Mouse (Mus musculus): ENCODE measurements around the gene Rtn4.
"Not testable (repeated sequence)": the region's sequence is repeated elsewhere in the genome, so short reads cannot be mapped to it uniquely, and the experiment has no call there.

The Rtn4 gene

GRCm38 (mm10) chr11:29692683-29693272, at the start of gene Rtn4:
Gene Rtn4, plus strand, starts transcription at chr11:29692947.
- peak; percentile 98 for DNase-seq (ENCODE audit: low read depth)

- DNase-seq (ENCODE audit: low read depth), result peak; percentile 29
Observed at GRCm38 (mm10) chr11:29644421-29644820, 48.3 kb upstream of the Rtn4 start.

GRCm38 (mm10) chr11:29645411-29646066, 47.2 kb upstream of the Rtn4 start:
- DNase-seq (ENCODE audit: low read depth), result peak; percentile 80

GRCm38 (mm10) chr11:29647568-29648319, 45.0 kb upstream of the Rtn4 start:
- peak; percentile 57 for DNase-seq (ENCODE audit: low read depth)

GRCm38 (mm10) chr11:29655381-29655780, 37.4 kb upstream of the Rtn4 start:
- not testable (repeated sequence) for DNase-seq (ENCODE audit: low read depth)

GRCm38 (mm10) chr11:29660740-29661139, 32.0 kb upstream of the Rtn4 start:
- DNase-seq (ENCODE audit: low read depth), result no peak

GRCm38 (mm10) chr11:29667634-29668033, 25.1 kb upstream of the Rtn4 start:
- DNase-seq (ENCODE audit: low read depth), result peak; percentile 46

- no peak for DNase-seq (ENCODE audit: low read depth)
Observed at GRCm38 (mm10) chr11:29669706-29670105, 23.0 kb upstream of the Rtn4 start.

GRCm38 (mm10) chr11:29673359-29673758, 19.4 kb upstream of the Rtn4 start:
- no peak for DNase-seq (ENCODE audit: low read depth)

GRCm38 (mm10) chr11:29676718-29677117, 16.0 kb upstream of the Rtn4 start:
- no peak for DNase-seq (ENCODE audit: low read depth)

- DNase-seq (ENCODE audit: low read depth), result no peak
Observed at GRCm38 (mm10) chr11:29679942-29680341, 12.8 kb upstream of the Rtn4 start.

GRCm38 (mm10) chr11:29680771-29681170, 12.0 kb upstream of the Rtn4 start:
- DNase-seq (ENCODE audit: low read depth), result no peak

- DNase-seq (ENCODE audit: low read depth), result no peak
Observed at GRCm38 (mm10) chr11:29684272-29684671, 8.5 kb upstream of the Rtn4 start.

- DNase-seq (ENCODE audit: low read depth), result peak; percentile 51
Observed at GRCm38 (mm10) chr11:29686176-29686575, 6.6 kb upstream of the Rtn4 start.

- no peak for DNase-seq (ENCODE audit: low read depth)
Observed at GRCm38 (mm10) chr11:29691556-29691955, 1.2 kb upstream of the Rtn4 start.

- DNase-seq (ENCODE audit: low read depth), result peak; percentile 90
Observed at GRCm38 (mm10) chr11:29692111-29692682, 550 bp upstream of the Rtn4 start.

- peak; percentile 86 for DNase-seq (ENCODE audit: low read depth)
Observed at GRCm38 (mm10) chr11:29693576-29694410, 1.0 kb downstream of the Rtn4 start.

GRCm38 (mm10) chr11:29694754-29695153, 2.0 kb downstream of the Rtn4 start:
- DNase-seq (ENCODE audit: low read depth), result no peak

GRCm38 (mm10) chr11:29702721-29703120, 10.0 kb downstream of the Rtn4 start:
- no peak for DNase-seq (ENCODE audit: low read depth)

GRCm38 (mm10) chr11:29705263-29705662, 12.5 kb downstream of the Rtn4 start:
- peak; percentile 74 for DNase-seq (ENCODE audit: low read depth)

GRCm38 (mm10) chr11:29706845-29707244, 14.1 kb downstream of the Rtn4 start:
- DNase-seq (ENCODE audit: low read depth), result no peak

- peak; percentile 65 for DNase-seq (ENCODE audit: low read depth)
Observed at GRCm38 (mm10) chr11:29709512-29709911, 16.8 kb downstream of the Rtn4 start.
